Mouse (Mus musculus): ENCODE measurements around the gene Dab1.

DNA sequence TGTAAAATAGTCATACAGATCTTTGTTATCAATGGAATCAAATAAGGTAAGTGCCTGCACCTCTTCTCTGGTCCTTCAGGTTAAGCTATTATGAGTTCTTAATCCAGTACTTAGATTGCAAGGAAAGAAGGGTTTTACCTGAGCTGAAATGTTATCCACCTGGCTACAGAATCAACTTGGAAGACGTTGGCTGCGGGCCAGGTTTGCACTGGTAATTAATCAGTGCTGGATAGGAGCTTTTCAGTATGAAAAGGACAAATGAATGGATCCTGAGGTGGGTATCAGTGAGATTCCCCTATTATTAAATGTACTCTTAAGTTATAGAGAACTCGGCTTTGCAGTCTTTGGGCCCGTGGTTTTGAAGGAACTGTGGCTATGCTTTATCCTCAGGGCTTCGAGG, 896.5 kb downstream of the Dab1 start:
- TF ChIP-seq CTCF (IDR thresholded peaks at IDR 0.05; ENCODE audit: control insufficient read depth, insufficient read depth, insufficient replicate concordance, low read depth, low read length) (no peak), POLR2A (IDR thresholded peaks at IDR 0.05; ENCODE audit: control insufficient read depth, low read depth, low read length) (no peak)
